Mouse (Mus musculus): ENCODE measurements around the gene Zmynd11.

Gene Zmynd11

DNA sequence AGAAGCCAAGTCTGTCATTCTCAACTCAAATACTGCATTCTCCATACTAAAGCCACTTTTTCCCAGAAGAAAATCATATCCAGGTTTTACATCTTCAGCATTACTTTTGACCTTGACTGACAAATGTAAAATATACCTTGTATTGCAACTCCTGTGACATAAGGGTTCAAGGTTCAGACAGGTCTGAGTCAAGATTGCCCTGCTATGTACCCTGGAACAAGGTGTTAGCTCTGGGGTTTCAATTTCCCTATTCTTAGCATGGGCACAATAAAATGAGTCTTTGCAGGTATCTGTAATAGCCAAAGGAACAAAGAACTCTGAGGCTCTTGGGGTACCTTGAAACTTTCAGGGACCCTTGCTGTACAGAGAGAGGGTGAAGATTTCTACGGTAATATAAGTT is 115.2 kb downstream of the Zmynd11 start:
- no peak for DNase-seq

DNA sequence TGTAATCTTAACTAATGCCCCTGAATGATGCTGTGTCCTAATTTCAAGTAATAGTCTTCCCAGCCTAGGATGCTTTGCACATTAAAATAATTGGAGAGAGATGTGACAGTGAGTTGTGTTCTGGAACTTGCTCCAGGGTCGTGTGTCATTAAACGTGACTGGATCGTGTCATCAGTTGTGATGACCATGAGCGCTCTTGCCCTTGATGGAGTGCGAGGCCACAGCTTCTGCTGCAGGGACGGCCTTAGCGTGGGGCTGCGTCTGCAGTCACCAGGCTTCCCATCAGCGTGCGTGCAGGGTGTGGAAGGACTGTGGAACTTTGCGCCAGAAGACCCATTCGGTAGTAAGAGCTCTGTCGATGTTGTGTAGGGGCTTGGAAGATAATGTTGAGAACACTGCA is 116.4 kb downstream of the Zmynd11 start:
- DNase-seq: no peak

DNA sequence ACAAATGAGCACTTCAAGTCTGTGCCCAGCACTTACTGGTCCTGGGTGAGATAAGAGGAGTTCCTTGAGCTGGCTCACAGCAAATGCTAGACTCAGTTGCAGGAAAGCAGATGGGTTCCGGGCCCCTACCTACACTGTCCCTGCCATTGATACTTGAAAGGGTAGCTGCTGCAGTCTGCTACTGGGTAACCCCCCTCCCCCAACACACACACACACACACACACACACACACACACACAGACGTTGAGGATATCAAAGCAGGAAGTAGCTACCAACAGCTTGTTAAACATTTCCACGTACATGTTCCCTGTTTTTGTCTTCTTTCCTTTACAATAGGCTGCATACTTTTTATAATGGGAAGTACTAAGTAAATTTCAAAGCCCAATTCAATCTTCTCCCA is 127.2 kb downstream of the Zmynd11 start:
- DNase-seq: no peak

DNA sequence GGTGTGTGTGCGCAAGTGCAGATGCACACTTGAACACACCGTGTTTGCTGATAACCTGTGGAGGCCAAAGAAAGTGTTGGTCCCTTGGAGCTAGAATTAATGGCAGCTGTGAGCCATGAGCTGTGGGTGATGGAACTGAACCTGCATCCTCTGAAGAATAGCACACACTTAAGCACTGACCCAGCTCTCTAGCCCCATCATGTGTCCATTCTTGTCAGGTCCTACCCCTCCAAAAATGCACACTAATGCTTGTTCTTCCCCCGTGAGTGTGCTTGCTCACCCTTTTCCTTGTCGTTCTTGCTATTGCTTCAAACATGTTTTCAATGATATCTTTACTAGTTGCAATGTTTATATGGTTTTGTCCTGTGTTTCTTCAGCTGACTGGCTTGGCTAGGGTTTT is 128.6 kb downstream of the Zmynd11 start:
- peak; percentile 38 for DNase-seq

DNA sequence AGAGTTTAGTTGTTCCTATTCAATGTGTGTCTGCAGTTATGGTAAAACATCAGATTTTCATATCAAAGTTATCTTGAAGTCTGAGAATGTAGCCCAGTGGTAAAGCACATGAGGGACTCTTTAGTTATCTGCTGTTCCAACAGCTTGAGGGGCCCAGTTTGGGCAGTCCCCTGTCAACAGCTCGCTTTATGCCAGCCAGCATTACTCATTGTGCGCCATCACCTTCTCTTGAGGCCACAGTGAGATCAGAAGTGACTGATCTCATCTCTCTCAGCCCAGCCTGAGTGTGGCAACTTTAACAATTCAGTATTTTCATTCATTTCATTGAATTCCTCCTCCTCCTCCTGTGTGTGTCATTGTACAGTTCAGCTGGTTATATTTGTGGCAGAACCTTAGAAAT is 129.2 kb downstream of the Zmynd11 start:
- no peak for DNase-seq

Measured in retina, postnatal 1 day (tissue).